Mouse (Mus musculus): ENCODE measurements at regions not wholly inside any gene's neighbourhood (a gene's known extent, or its start where the extent isn't known, plus 50 kb on each side); places are given as distances from the start of the nearest gene placed in this dataset.
A peak's percentile ranks its signal among the peaks of the same experiment; 100 is the strongest.

GRCm38 (mm10) chr6:79387732-79388131 is 430.0 kb upstream of the Gm20594 start:
- Histone ChIP-seq H3K9me3 (replicated peaks; ENCODE audit: control insufficient read depth, low read length) (no peaks in the 10 kb centered on the region), H3K27ac (ENCODE audit: low read depth, low read length) (no peak overlapping the region), H3K4me1 (ENCODE audit: control insufficient read depth, insufficient read depth, low read length) (no peaks in the 10 kb centered on the region), H3K27me3 (replicated peaks; ENCODE audit: control insufficient read depth, insufficient read depth, low read length) (no peaks in the 10 kb centered on the region), H3K9ac (ENCODE audit: low read length) (no peak overlapping the region), H3K36me3 (ENCODE audit: control insufficient read depth, insufficient read depth, low read length) (no peaks in the 10 kb centered on the region), H3K4me2 (ENCODE audit: low read length) (no peak overlapping the region), H3K4me3 (ENCODE audit: low read depth, low read length) (no peak overlapping the region)
- no peak for ATAC-seq
- DNase-seq (ENCODE audit: low spot score), result peak; percentile 3

- DNase-seq (ENCODE audit: low spot score) (no peak), ATAC-seq (no peak)
- H3K36me3 ChIP-seq (ENCODE audit: control insufficient read depth, insufficient read depth, low read length), result no peaks in the 10 kb centered on the region
- no peak overlapping the region for H3K27ac ChIP-seq (ENCODE audit: low read depth, low read length)
- no peak overlapping the region for H3K9ac ChIP-seq (ENCODE audit: low read length)
- no peaks in the 10 kb centered on the region for H3K9me3 ChIP-seq (replicated peaks; ENCODE audit: control insufficient read depth, low read length)
- WGBS, result 18% methylated on average over 1 of the region's 1 CpGs
- H3K4me1 ChIP-seq (ENCODE audit: control insufficient read depth, insufficient read depth, low read length), result no peaks in the 10 kb centered on the region
- H3K4me3 ChIP-seq (ENCODE audit: low read depth, low read length), result no peak overlapping the region
- H3K4me2 ChIP-seq (ENCODE audit: low read length), result no peak overlapping the region
- no peaks in the 10 kb centered on the region for H3K27me3 ChIP-seq (replicated peaks; ENCODE audit: control insufficient read depth, insufficient read depth, low read length)
Observed at GRCm38 (mm10) chr6:79401090-79401489, 416.6 kb upstream of the Gm20594 start.

GRCm38 (mm10) chr6:79408955-79409354 is 408.8 kb upstream of the Gm20594 start:
- Histone ChIP-seq H3K27me3 (replicated peaks; ENCODE audit: control insufficient read depth, insufficient read depth, low read length) (no peaks in the 10 kb centered on the region), H3K36me3 (ENCODE audit: control insufficient read depth, insufficient read depth, low read length) (no peaks in the 10 kb centered on the region), H3K4me2 (ENCODE audit: low read length) (no peak overlapping the region), H3K9me3 (replicated peaks; ENCODE audit: control insufficient read depth, low read length) (no peaks in the 10 kb centered on the region), H3K4me1 (ENCODE audit: control insufficient read depth, insufficient read depth, low read length) (no peaks in the 10 kb centered on the region), H3K9ac (ENCODE audit: low read length) (no peak overlapping the region), H3K27ac (ENCODE audit: low read depth, low read length) (no peak overlapping the region), H3K4me3 (ENCODE audit: low read depth, low read length) (no peak overlapping the region)
- DNase-seq (ENCODE audit: low spot score), result no peak
- ATAC-seq, result no peak
- 85% methylated on average over 3 of the region's 3 CpGs for WGBS

GRCm38 (mm10) chr6:79445821-79446220 is 371.9 kb upstream of the Gm20594 start:
- Histone ChIP-seq H3K9me3 (replicated peaks; ENCODE audit: control insufficient read depth, low read length) (no peaks in the 10 kb centered on the region), H3K9ac (ENCODE audit: low read length) (no peak overlapping the region), H3K36me3 (ENCODE audit: control insufficient read depth, insufficient read depth, low read length) (no peaks in the 10 kb centered on the region), H3K4me2 (ENCODE audit: low read length) (no peak overlapping the region), H3K27me3 (replicated peaks; ENCODE audit: control insufficient read depth, insufficient read depth, low read length) (no peaks in the 10 kb centered on the region), H3K27ac (ENCODE audit: low read depth, low read length) (no peak overlapping the region), H3K4me1 (ENCODE audit: control insufficient read depth, insufficient read depth, low read length) (no peaks in the 10 kb centered on the region), H3K4me3 (ENCODE audit: low read depth, low read length) (no peak overlapping the region)
- no peak for ATAC-seq
- DNase-seq (ENCODE audit: low spot score), result no peak
- 93% methylated on average over 1 of the region's 1 CpGs for WGBS

- no peak overlapping the region for H3K4me3 ChIP-seq (ENCODE audit: low read depth, low read length)
- H3K9me3 ChIP-seq (replicated peaks; ENCODE audit: control insufficient read depth, low read length), result no peaks in the 10 kb centered on the region
- no peak for DNase-seq (ENCODE audit: low spot score)
- H3K27ac ChIP-seq (ENCODE audit: low read depth, low read length), result no peak overlapping the region
- H3K9ac ChIP-seq (ENCODE audit: low read length), result no peak overlapping the region
- no peaks in the 10 kb centered on the region for H3K27me3 ChIP-seq (replicated peaks; ENCODE audit: control insufficient read depth, insufficient read depth, low read length)
- H3K36me3 ChIP-seq (ENCODE audit: control insufficient read depth, insufficient read depth, low read length), result no peaks in the 10 kb centered on the region
- no peak for ATAC-seq
- no peaks in the 10 kb centered on the region for H3K4me1 ChIP-seq (ENCODE audit: control insufficient read depth, insufficient read depth, low read length)
- WGBS, result 88% methylated on average over 2 of the region's 2 CpGs
- no peak overlapping the region for H3K4me2 ChIP-seq (ENCODE audit: low read length)
Observed at GRCm38 (mm10) chr6:79491245-79491644, 326.5 kb upstream of the Gm20594 start.

GRCm38 (mm10) chr6:79500649-79501048 is 317.1 kb upstream of the Gm20594 start:
- H3K27ac ChIP-seq (ENCODE audit: low read depth, low read length), result no peak overlapping the region
- H3K36me3 ChIP-seq (ENCODE audit: control insufficient read depth, insufficient read depth, low read length), result no peaks in the 10 kb centered on the region
- no peak overlapping the region for H3K9ac ChIP-seq (ENCODE audit: low read length)
- H3K4me3 ChIP-seq (ENCODE audit: low read depth, low read length), result no peak overlapping the region
- DNase-seq (ENCODE audit: low spot score) (peak; percentile 17), ATAC-seq (no peak)
- no peaks in the 10 kb centered on the region for H3K27me3 ChIP-seq (replicated peaks; ENCODE audit: control insufficient read depth, insufficient read depth, low read length)
- H3K9me3 ChIP-seq (replicated peaks; ENCODE audit: control insufficient read depth, low read length), result no peaks in the 10 kb centered on the region
- WGBS, result 75% methylated on average over 3 of the region's 3 CpGs
- no peaks in the 10 kb centered on the region for H3K4me1 ChIP-seq (ENCODE audit: control insufficient read depth, insufficient read depth, low read length)
- H3K4me2 ChIP-seq (ENCODE audit: low read length), result no peak overlapping the region
